Mouse (Mus musculus) liver, postnatal 0 days (tissue): ENCODE data around the gene Tnfrsf4.

ENCODE experiments used
- CTCF ChIP-seq: sonication (generic); IDR thresholded peaks from 2 replicates; pipeline ENCODE4 v1.5.1; 2016; ENCODE audit warnings: antibody characterized with exemption, low read depth
- EP300 ChIP-seq: IDR thresholded peaks from 2 replicates; pipeline ENCODE4 v1.6.1; 2016; ENCODE audit warnings: antibody characterized with exemption, low read depth, mild to moderate bottlenecking

DNA sequence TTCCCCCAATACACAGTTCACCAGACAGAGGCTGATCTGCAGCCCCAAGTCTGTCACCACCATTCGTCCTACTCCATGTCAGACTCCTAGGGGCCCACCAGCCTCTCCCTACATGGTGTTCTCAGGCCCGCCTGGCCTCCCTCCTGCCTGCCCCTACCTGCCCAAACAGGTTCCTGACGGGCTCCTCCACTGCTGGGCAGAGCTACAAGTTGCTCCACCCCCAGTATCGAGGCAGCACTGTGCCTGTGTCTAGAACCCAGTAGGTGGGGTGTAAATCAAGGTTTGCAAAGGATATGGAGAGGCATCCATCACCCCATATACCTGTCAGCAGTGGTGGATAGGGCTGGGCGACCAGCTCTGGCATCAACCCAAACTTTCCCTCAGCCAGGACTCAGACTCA, 45.6 kb downstream of the Tnfrsf4 start, which contains the start of gene Ttll10:
- TF ChIP-seq CTCF (no peak), EP300 (no peak)
